Mouse (Mus musculus): Measurements from ENCODE around the gene Rhbdl3. TPM values are rescaled to one million over a fixed set of nuclear protein-coding genes. Genes with fewer than 3 reads are reported as not detected.

Gene Rhbdl3
- polyA plus RNA-seq (2015; fragmentation: Nextera tagmentation; extraction: Ambion mirVana): 2.1 and 2.5 TPM in 2 replicates

GRCm38 (mm10) chr11:80300551-80301315 is at the start of gene Rhbdl3:
TSS of gene Rhbdl3 (plus strand) at chr11:80300912.

GRCm38 (mm10) chr11:80377712-80378451 is 77.2 kb downstream of the Rhbdl3 start, which contains the start of gene 5730455P16Rik:
TSS of gene 5730455P16Rik (minus strand) at chr11:80378034.

GRCm38 (mm10) chr11:80383019-80383625 is 82.4 kb downstream of the Rhbdl3 start, which contains the start of gene Zfp207:
TSS of gene Zfp207 (plus strand) at chr11:80383279.

Other genes starting within 250 kb of the Rhbdl3 start
- 22.4 and 23.9 TPM in 2 replicates for gene Crlf3, start 219.9 kb upstream of the Rhbdl3 start, polyA plus RNA-seq (2015; fragmentation: Nextera tagmentation; extraction: Ambion mirVana)
- 2.5 and 3.8 TPM in 2 replicates for gene Atad5, start 211.5 kb upstream of the Rhbdl3 start, polyA plus RNA-seq (2015; fragmentation: Nextera tagmentation; extraction: Ambion mirVana)
- gene Tefm, start 158.7 kb upstream of the Rhbdl3 start, polyA plus RNA-seq (2015; fragmentation: Nextera tagmentation; extraction: Ambion mirVana): 38.8 and 53.8 TPM in 2 replicates
- 2.5 and 5.5 TPM in 2 replicates for gene Adap2, start 146.8 kb upstream of the Rhbdl3 start, polyA plus RNA-seq (2015; fragmentation: Nextera tagmentation; extraction: Ambion mirVana)
- gene Rnf135, start 117.1 kb upstream of the Rhbdl3 start, polyA plus RNA-seq (2015; fragmentation: Nextera tagmentation; extraction: Ambion mirVana): 10.3 and 17.5 TPM in 2 replicates
- gene Rhot1, start 91.9 kb upstream of the Rhbdl3 start, polyA plus RNA-seq (2015; fragmentation: Nextera tagmentation; extraction: Ambion mirVana): 31.3 and 52.9 TPM in 2 replicates
- gene 5730455P16Rik, start 77.1 kb downstream of the Rhbdl3 start, polyA plus RNA-seq (2015; fragmentation: Nextera tagmentation; extraction: Ambion mirVana): 17.4 and 20.5 TPM in 2 replicates
- 121 and 155 TPM in 2 replicates for gene Zfp207, start 82.4 kb downstream of the Rhbdl3 start, polyA plus RNA-seq (2015; fragmentation: Nextera tagmentation; extraction: Ambion mirVana)
- 129 and 200 TPM in 2 replicates for gene Psmd11, start 127.7 kb downstream of the Rhbdl3 start, polyA plus RNA-seq (2015; fragmentation: Nextera tagmentation; extraction: Ambion mirVana)
- gene Cdk5r1, start 176.1 kb downstream of the Rhbdl3 start, polyA plus RNA-seq (2015; fragmentation: Nextera tagmentation; extraction: Ambion mirVana): 2.5 and 4.9 TPM in 2 replicates

All from adrenal gland, postnatal 0 days (tissue).